Mouse (Mus musculus): ENCODE data around the gene Fance. TPM values are rescaled to one million over a fixed set of nuclear protein-coding genes. Genes with fewer than 3 reads are reported as not detected.
A peak's percentile ranks its signal among the peaks of the same experiment; 100 is the strongest.
"Not testable (repeated sequence)": the region's sequence is repeated elsewhere in the genome, so short reads cannot be mapped to it uniquely, and the experiment has no call there.

Fance gene
- polyA plus RNA-seq, 1 experiment from 2014 or later = 18.5 TPM

- H3K27ac ChIP-seq (ENCODE audit: low read depth, low read length) = peak overlapping the region; percentile 92
- H3K4me1 ChIP-seq (ENCODE audit: control insufficient read depth, insufficient read depth, low read length) = peaks cover 16% of the 10 kb centered on the region
- peak overlapping the region; percentile 99 for H3K9ac ChIP-seq (ENCODE audit: low read length)
- WGBS = 9% methylated on average over 22 of the region's 22 CpGs
- ATAC-seq (ENCODE audit: low FRiP score) (peak; percentile 66), DNase-seq (ENCODE audit: low spot score, missing footprints) (peak; percentile 86)
- no peaks in the 10 kb centered on the region for H3K9me3 ChIP-seq (ENCODE audit: control insufficient read depth, low read length)
- peaks cover 6% of the 10 kb centered on the region for H3K36me3 ChIP-seq (ENCODE audit: control insufficient read depth, insufficient read depth, low read length)
- H3K4me3 ChIP-seq (ENCODE audit: low read depth, low read length) = peak overlapping the region; percentile 94
- no peaks in the 10 kb centered on the region for H3K27me3 ChIP-seq (ENCODE audit: control insufficient read depth, insufficient read depth, low read length)
- H3K4me2 ChIP-seq = peak overlapping the region; percentile 80
Observed at GRCm38 (mm10) chr17:28327673-28328325, 14.5 kb downstream of the Fance start.

- peak; percentile 100 for DNase-seq (ENCODE audit: low spot score, missing footprints)
- ATAC-seq (ENCODE audit: low FRiP score) = peak; percentile 88
- WGBS = under 1% methylated on average over 67 of the region's 67 CpGs
- H3K9ac ChIP-seq (ENCODE audit: low read length) = peak within 1 kb of the TSS; percentile 99
- H3K4me3 ChIP-seq (ENCODE audit: low read depth, low read length) = peak within 1 kb of the TSS; percentile 94
- H3K27me3 ChIP-seq (ENCODE audit: control insufficient read depth, insufficient read depth, low read length) = no peaks in the 10 kb centered on the region
- peak within 1 kb of the TSS; percentile 80 for H3K4me2 ChIP-seq
- peaks cover 6% of the 10 kb centered on the region for H3K36me3 ChIP-seq (ENCODE audit: control insufficient read depth, insufficient read depth, low read length)
- peaks cover 18% of the 10 kb centered on the region for H3K4me1 ChIP-seq (ENCODE audit: control insufficient read depth, insufficient read depth, low read length)
- no peaks in the 10 kb centered on the region for H3K9me3 ChIP-seq (ENCODE audit: control insufficient read depth, low read length)
- peak within 1 kb of the TSS; percentile 92 for H3K27ac ChIP-seq (ENCODE audit: low read depth, low read length)
Observed at GRCm38 (mm10) chr17:28328366-28328928, 15.1 kb downstream of the Fance start, which contains the start of gene Rpl10a. Rpl10a (plus strand) TSS chr17:28328471.

GRCm38 (mm10) chr17:28328946-28329345 lies 15.6 kb downstream of the Fance start:
- H3K27me3 ChIP-seq (ENCODE audit: control insufficient read depth, insufficient read depth, low read length) = no peaks in the 10 kb centered on the region
- no peaks in the 10 kb centered on the region for H3K9me3 ChIP-seq (ENCODE audit: control insufficient read depth, low read length)
- peak overlapping the region; percentile 94 for H3K4me3 ChIP-seq (ENCODE audit: low read depth, low read length)
- no peak for DNase-seq (ENCODE audit: low spot score, missing footprints)
- peak overlapping the region; percentile 80 for H3K4me2 ChIP-seq
- peak overlapping the region; percentile 99 for H3K9ac ChIP-seq (ENCODE audit: low read length)
- H3K36me3 ChIP-seq (ENCODE audit: control insufficient read depth, insufficient read depth, low read length) = peaks cover 6% of the 10 kb centered on the region
- peak; percentile 9; the same call in 1 of the 2 replicates for ATAC-seq (ENCODE audit: low FRiP score)
- peak overlapping the region; percentile 92 for H3K27ac ChIP-seq (ENCODE audit: low read depth, low read length)
- peaks cover 18% of the 10 kb centered on the region for H3K4me1 ChIP-seq (ENCODE audit: control insufficient read depth, insufficient read depth, low read length)
- WGBS = under 1% methylated on average over 25 of the region's 25 CpGs

- ATAC-seq (ENCODE audit: low FRiP score) (no peak), DNase-seq (ENCODE audit: low spot score, missing footprints) (peak; percentile 86)
- peaks cover 18% of the 10 kb centered on the region for H3K4me1 ChIP-seq (ENCODE audit: control insufficient read depth, insufficient read depth, low read length)
Observed at GRCm38 (mm10) chr17:28329503-28330231, 16.3 kb downstream of the Fance start.

GRCm38 (mm10) chr17:28330232-28330546 lies 16.9 kb downstream of the Fance start:
- peaks cover 6% of the 10 kb centered on the region for H3K36me3 ChIP-seq (ENCODE audit: control insufficient read depth, insufficient read depth, low read length)
- H3K27me3 ChIP-seq (ENCODE audit: control insufficient read depth, insufficient read depth, low read length) = no peaks in the 10 kb centered on the region
- peak; percentile 82 for DNase-seq (ENCODE audit: low spot score, missing footprints)
- ATAC-seq (ENCODE audit: low FRiP score) = no peak
- WGBS = 61% methylated on average over 2 of the region's 2 CpGs
- peaks cover 18% of the 10 kb centered on the region for H3K4me1 ChIP-seq (ENCODE audit: control insufficient read depth, insufficient read depth, low read length)
- no peak overlapping the region for H3K27ac ChIP-seq (ENCODE audit: low read depth, low read length)
- H3K4me3 ChIP-seq (ENCODE audit: low read depth, low read length) = peak overlapping the region; percentile 94
- no peaks in the 10 kb centered on the region for H3K9me3 ChIP-seq (ENCODE audit: control insufficient read depth, low read length)
- peak overlapping the region; percentile 80 for H3K4me2 ChIP-seq
- peak overlapping the region; percentile 99 for H3K9ac ChIP-seq (ENCODE audit: low read length)

More at GRCm38 (mm10) chr17:28329503-28330231, 16.3 kb downstream of the Fance start:
- peaks cover 6% of the 10 kb centered on the region for H3K36me3 ChIP-seq (ENCODE audit: control insufficient read depth, insufficient read depth, low read length)
- H3K9ac ChIP-seq (ENCODE audit: low read length) = peak overlapping the region; percentile 99
- WGBS = 10% methylated on average over 4 of the region's 4 CpGs
- H3K4me2 ChIP-seq = peak overlapping the region; percentile 80
- H3K9me3 ChIP-seq (ENCODE audit: control insufficient read depth, low read length) = no peaks in the 10 kb centered on the region
- H3K27me3 ChIP-seq (ENCODE audit: control insufficient read depth, insufficient read depth, low read length) = no peaks in the 10 kb centered on the region
- peak overlapping the region; percentile 94 for H3K4me3 ChIP-seq (ENCODE audit: low read depth, low read length)
- H3K27ac ChIP-seq (ENCODE audit: low read depth, low read length) = no peak overlapping the region; the same call in 1 of the 2 replicates

- ATAC-seq (ENCODE audit: low FRiP score); H3K9ac ChIP-seq (ENCODE audit: low read length); H3K4me3 ChIP-seq (ENCODE audit: low read depth, low read length); H3K27me3 ChIP-seq (ENCODE audit: control insufficient read depth, insufficient read depth, low read length); H3K4me2 ChIP-seq; H3K9me3 ChIP-seq (ENCODE audit: control insufficient read depth, low read length); H3K36me3 ChIP-seq (ENCODE audit: control insufficient read depth, insufficient read depth, low read length); H3K27ac ChIP-seq (ENCODE audit: low read depth, low read length): not testable (repeated sequence)
- peaks cover 18% of the 10 kb centered on the region for H3K4me1 ChIP-seq (ENCODE audit: control insufficient read depth, insufficient read depth, low read length)
- 67% methylated on average over 6 of the region's 8 CpGs for WGBS
- DNase-seq (ENCODE audit: low spot score, missing footprints) = peak; percentile 84
Observed at GRCm38 (mm10) chr17:28330590-28330989, 17.3 kb downstream of the Fance start.

GRCm38 (mm10) chr17:28331241-28332112 lies 18.2 kb downstream of the Fance start:
- DNase-seq (ENCODE audit: low spot score, missing footprints) = peak; percentile 86
- peaks cover 6% of the 10 kb centered on the region for H3K36me3 ChIP-seq (ENCODE audit: control insufficient read depth, insufficient read depth, low read length)
- H3K4me2 ChIP-seq = no peak overlapping the region
- ATAC-seq (ENCODE audit: low FRiP score) = no peak
- no peaks in the 10 kb centered on the region for H3K9me3 ChIP-seq (ENCODE audit: control insufficient read depth, low read length)
- 35% methylated on average over 6 of the region's 7 CpGs for WGBS
- H3K27me3 ChIP-seq (ENCODE audit: control insufficient read depth, insufficient read depth, low read length) = no peaks in the 10 kb centered on the region
- no peak overlapping the region for H3K4me3 ChIP-seq (ENCODE audit: low read depth, low read length)
- H3K4me1 ChIP-seq (ENCODE audit: control insufficient read depth, insufficient read depth, low read length) = peaks cover 18% of the 10 kb centered on the region
- H3K27ac ChIP-seq (ENCODE audit: low read depth, low read length) = no peak overlapping the region
- no peak overlapping the region for H3K9ac ChIP-seq (ENCODE audit: low read length)

- H3K9ac ChIP-seq (ENCODE audit: low read length) = no peak overlapping the region
- H3K27me3 ChIP-seq (ENCODE audit: control insufficient read depth, insufficient read depth, low read length) = no peaks in the 10 kb centered on the region
- H3K4me2 ChIP-seq = no peak overlapping the region
- no peak for ATAC-seq (ENCODE audit: low FRiP score)
- no peak for DNase-seq (ENCODE audit: low spot score, missing footprints)
- H3K27ac ChIP-seq (ENCODE audit: low read depth, low read length) = no peak overlapping the region
- no peak overlapping the region for H3K4me3 ChIP-seq (ENCODE audit: low read depth, low read length)
- 48% methylated on average over 13 of the region's 13 CpGs for WGBS
- H3K9me3 ChIP-seq (ENCODE audit: control insufficient read depth, low read length) = no peaks in the 10 kb centered on the region
- peaks cover 18% of the 10 kb centered on the region for H3K4me1 ChIP-seq (ENCODE audit: control insufficient read depth, insufficient read depth, low read length)
- peaks cover 6% of the 10 kb centered on the region for H3K36me3 ChIP-seq (ENCODE audit: control insufficient read depth, insufficient read depth, low read length)
Observed at GRCm38 (mm10) chr17:28332113-28332914, 19.0 kb downstream of the Fance start.

All from midbrain, embryonic 11.5 days (tissue).